Mouse (Mus musculus) large intestine, adult 2 months (tissue): ENCODE results near the gene Mup9. TPM values are rescaled to one million over a fixed set of nuclear protein-coding genes. Genes with fewer than 3 reads are reported as not detected.
"Not testable (repeated sequence)": the region's sequence is repeated elsewhere in the genome, so short reads cannot be mapped to it uniquely, and the experiment has no call there.

Experiments
- DNase-seq: peaks from one replicate; pipeline ENCODE4 v3.0.0-alpha.2; 2012; ENCODE audit warnings: low read depth, low spot score
- WGBS: fragments of 180-500 bp; shearing (Covaris S2); methylation state at CpG from one replicate; pipeline ENCODE4 v1.1.7; 2018; 5-methylcytosine and 5-hydroxymethylcytosine counted together
- polyA plus RNA-seq: library from polyadenylated mRNA; depleted of rRNA; stranded (reverse); fragments of >200 nt; gene quantifications from 2 replicates; pipeline ENCODE4 v1.2.3, GENCODE M21; 2012; rRNA removed

Gene Mup9
- polyA plus RNA-seq, result not detected in 2 replicates

GRCm38 (mm10) chr4:60421852-60422251 lies at the start of gene Mup9:
TSS of gene Mup9 (minus strand) at chr4:60421952.
- DNase-seq, result not testable (repeated sequence)
- WGBS, result 80% methylated on average over 3 of the region's 3 CpGs

Other genes with a start within 250 kb of the Mup9 start
- gene Mup8, start 199.4 kb downstream of the Mup9 start, polyA plus RNA-seq, result not detected in 2 replicates
- not detected in 2 replicates for gene Mup1, start 80.0 kb upstream of the Mup9 start, polyA plus RNA-seq
- gene Mup10, start 160.2 kb upstream of the Mup9 start, polyA plus RNA-seq, result not detected in 2 replicates
- not detected in 2 replicates for gene Mup11, start 240.5 kb upstream of the Mup9 start, polyA plus RNA-seq